Mouse (Mus musculus): ENCODE measurements around the gene Rbm10.

DNA sequence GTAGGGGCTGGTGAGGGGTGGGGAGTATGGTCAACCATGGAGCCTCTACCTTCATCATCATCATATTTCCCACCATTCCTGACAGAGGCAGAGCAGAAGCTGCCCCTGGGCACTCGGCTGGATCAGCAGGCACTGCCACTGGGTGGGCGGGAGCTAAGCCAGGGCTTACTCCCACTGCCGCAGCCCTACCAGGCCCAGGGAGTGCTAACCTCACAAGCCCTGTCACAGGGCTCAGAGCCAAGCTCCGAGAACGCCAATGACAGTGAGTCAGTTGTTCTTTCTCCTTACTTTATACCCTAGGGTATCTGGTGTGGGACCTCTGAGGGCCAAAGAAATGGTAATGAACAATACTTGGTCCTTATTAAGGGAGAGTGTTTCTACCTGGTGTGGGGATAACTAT lies 27.5 kb downstream of the Rbm10 start:
- TF ChIP-seq ETS1 (IDR thresholded peaks at IDR 0.05; ENCODE audit: low read depth, low read length) (no peak), EP300 (IDR thresholded peaks at IDR 0.05; ENCODE audit: low read depth in 1 of 2, low read length in 2 of 2) (no peak), ZNF384 (IDR thresholded peaks at IDR 0.05; ENCODE audit: low read depth, low read length) (no peak), ELF1 (IDR thresholded peaks at IDR 0.05; ENCODE audit: low read depth, low read length) (no peak), USF2 (IDR thresholded peaks at IDR 0.05; ENCODE audit: borderline replicate concordance in 1 of 2, insufficient read depth in 1 of 2, low read depth in 1 of 2, low read length in 2 of 2) (no peak), USF1 (IDR thresholded peaks at IDR 0.05; ENCODE audit: low read depth, low read length) (no peak), ZC3H11A (IDR thresholded peaks at IDR 0.05; ENCODE audit: low read depth, low read length) (no peak), CTCF (IDR thresholded peaks at IDR 0.05 in 2 of 3, conservative IDR thresholded peaks at IDR 0.05 in 1 of 3; ENCODE audit: control insufficient read depth in 1 of 3, insufficient read depth in 1 of 3, low read depth in 2 of 3, low read length in 3 of 3, poor library complexity in 1 of 3, severe bottlenecking in 1 of 3) (no peak), MAX (IDR thresholded peaks at IDR 0.05; ENCODE audit: low read length) (no peak), RAD21 (IDR thresholded peaks at IDR 0.05; ENCODE audit: low read depth, low read length) (no peak), POLR2A (IDR thresholded peaks at IDR 0.05; ENCODE audit: control insufficient read depth in 1 of 2, insufficient read depth in 1 of 2, low read depth in 1 of 2, low read length in 2 of 2, poor library complexity in 1 of 2) (no peak), MXI1 (IDR thresholded peaks at IDR 0.05; ENCODE audit: low read depth, low read length) (no peak)

Measured in MEL (cell line).